Mouse (Mus musculus) kidney, adult 2 months (tissue): ENCODE data around the gene Ulk4.

Experiments
- CTCF ChIP-seq: fragments of 200-500 bp; conservative IDR thresholded peaks from 2 replicates; pipeline ENCODE4 v1.5.1; 2011; ENCODE audit warnings: low read depth, mild to moderate bottlenecking, control low read depth, low read length, moderate library complexity, mixed read lengths; ENCODE audit not compliant: insufficient read depth, insufficient read length
- POLR2A ChIP-seq: fragments of 200-500 bp; IDR thresholded peaks from one replicate; pipeline ENCODE4 v1.6.1; 2011; ENCODE audit warnings: low read depth, low read length, control low read depth

- no peak for TF ChIP-seq POLR2A
- no peak for TF ChIP-seq CTCF
Measured at GRCm38 (mm10) chr9:120985009-120985408, 292.0 kb downstream of the Ulk4 start.
